Mouse (Mus musculus) layer of hippocampus, adult 11-12 months (tissue): ENCODE measurements at regions not wholly inside any gene's neighbourhood (a gene's known extent, or its start where the extent isn't known, plus 50 kb on each side); places are given as distances from the start of the nearest gene placed in this dataset.

Source experiments
- DNase-seq: peaks from one replicate; pipeline ENCODE4 v3.0.0; 2022; ENCODE audit warnings: low spot score

DNA sequence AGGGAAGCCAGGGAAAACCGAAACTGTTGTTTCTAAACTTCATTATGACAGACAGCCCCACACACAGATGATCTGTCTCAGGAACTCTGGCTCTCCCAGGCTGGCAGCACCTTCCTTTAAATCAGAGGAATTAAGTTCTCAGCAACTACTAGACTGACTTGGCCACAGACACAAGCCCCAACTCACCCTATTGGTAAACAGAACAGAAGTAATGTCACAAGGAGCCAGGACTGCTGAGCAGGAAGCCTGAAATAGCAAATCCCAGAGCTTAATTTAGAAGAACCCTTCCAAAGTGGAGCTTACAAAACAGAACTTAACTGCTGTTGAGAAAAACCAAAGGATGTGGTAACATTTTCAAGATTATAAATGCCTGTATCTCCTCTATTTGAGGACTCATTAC lies 174.8 kb downstream of the Nfkbiz start:
- DNase-seq = peak; percentile 11

DNA sequence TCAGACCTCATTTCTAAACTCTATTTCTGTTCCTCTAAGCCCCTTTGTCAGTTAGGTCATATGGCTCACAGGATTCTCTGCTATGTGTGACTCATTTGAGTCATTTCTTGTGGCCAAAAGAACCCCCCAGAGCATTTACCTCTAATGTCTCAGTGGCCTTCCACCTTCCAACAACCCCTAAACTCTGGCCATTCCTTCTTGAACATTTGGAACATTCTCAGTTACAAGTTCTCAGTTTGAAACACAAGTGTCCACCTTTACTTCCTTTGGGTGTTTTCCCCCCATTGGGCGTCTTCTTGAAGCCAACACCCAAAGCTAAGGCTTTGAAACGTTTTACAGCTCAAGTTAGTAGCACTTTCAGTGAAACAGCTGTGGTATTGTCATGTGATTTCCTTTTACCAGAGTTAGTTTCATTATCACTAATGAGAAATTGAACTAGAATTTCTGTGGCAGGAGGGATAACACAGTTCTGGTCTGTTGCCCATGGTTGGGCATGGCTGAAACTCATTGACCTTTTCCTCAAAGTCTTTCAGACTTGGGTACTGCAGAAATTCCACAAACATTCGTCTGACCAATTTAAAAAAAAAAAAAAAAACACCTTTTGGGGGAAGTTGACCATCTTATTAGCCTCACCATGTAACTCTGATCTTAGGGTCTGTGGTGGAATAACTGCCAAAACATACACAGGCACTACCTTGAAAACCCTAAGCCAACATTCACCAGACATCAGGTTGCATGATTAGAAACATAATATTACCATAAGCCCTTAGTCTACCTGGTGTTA lies 201.8 kb downstream of the Nfkbiz start:
- DNase-seq = no peak

DNA sequence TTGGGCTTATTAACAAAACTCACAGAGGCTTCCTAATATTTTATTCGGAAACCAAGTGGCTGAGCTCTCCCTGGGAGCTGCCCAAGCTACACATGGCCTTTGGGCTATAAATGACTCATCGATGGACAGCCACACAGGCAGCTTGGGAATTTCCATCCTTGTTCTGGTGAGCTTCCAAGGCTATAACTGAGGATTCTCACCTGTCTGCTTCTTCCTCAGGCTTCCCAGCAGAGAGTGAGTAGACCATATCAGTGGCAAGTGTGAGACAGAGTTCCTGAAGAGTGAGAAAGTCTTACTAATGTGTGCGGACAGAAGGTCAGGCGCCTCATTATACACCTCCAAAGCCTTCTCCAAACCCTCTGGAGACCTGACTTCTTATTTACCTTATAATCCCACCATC lies 202.5 kb downstream of the Nfkbiz start:
- DNase-seq = no peak

DNA sequence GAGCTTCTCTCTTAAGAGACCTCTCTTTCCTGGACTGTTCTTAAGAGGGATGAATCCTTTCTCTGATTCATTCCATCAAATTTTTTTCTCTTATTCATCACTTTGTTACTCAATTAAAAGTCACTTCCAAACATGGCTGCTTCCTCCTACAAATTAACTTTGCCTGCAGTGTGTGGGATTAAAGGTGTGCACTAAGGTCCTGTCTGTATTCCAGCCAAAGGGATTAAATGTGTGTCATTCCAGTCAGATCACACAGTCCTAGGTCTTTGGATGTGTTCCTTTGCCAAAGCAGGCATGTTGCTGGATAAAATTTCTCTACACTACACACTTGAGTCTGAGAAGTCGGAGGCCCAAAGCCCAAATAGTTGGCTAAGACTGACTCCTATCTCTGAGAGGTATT lies 204.0 kb downstream of the Nfkbiz start:
- no peak for DNase-seq

DNA sequence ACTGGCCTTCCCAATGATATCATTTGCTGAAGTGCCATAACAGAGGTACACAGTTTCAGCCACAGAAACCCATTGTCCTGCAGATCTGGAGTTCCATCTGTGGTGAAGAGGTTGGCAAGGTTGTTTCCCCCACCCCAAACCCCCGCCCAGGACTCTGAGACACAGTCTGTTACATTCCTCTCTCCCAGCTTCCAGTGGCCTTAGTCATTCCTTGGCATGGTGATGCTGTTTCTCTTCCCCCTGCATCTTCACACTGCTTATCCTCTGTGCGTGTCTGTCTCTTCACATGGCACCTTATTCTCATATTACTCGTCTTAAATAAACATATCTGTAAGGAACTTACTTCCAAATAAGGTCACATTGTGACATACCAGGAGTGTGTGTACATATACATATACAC lies 206.5 kb downstream of the Nfkbiz start:
- DNase-seq = no peak

DNA sequence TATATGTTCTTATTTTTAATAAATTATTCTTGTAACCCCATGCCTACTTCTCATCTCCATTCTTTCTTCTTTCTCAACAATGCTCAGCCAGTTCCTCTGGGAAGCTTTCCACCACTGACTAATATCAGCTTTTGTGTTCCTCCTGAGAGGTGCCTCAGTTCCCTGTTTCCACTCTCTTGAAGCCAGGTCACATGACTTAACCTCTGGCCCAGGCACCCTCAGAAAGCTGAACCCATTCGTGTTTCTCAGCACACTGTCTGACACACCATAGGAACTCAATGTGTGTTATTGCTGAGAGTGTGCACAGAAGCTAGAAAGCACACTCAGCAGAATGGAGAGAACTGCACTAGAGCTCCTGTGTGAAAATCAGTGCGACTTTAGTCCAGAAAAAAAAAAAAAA lies 207.1 kb downstream of the Nfkbiz start:
- no peak for DNase-seq

DNA sequence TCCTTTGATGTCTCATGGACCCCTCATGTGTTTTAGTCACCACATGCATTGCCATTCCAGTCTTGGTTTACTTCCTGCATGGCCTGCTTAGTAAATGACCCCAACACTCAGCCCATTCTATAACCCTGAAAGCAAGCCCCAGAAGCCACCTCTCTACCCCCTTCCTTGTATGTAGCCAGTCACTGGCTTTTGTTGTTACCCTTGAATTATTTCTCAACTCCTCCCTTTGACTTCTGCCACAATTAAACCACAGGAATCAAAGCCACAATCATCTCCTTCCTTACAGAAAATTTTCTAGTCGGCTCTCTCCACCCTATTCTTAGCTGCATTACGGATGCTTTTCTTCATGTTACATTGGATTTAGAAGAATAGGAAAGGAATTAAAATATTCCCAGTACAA lies 207.7 kb downstream of the Nfkbiz start:
- DNase-seq = no peak

DNA sequence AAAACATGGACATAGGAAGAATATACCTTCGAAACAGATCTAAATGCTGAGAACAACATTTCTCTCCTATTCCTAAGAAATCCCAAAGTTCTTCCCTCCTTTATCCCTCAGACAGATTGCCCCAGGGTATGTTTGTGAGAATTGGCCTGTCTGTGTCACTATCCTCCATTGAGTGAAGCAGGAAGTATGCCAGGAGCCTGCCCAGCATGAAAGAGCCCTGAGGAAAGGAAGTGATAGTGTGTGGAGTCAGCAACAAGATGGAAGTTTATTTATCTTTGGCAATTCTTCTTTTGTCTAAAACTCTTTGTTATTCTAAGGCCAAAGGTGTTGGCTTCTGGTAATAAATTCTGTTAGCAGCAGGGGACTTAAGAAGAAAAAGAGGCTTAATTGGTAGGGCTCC lies 211.2 kb downstream of the Nfkbiz start:
- no peak for DNase-seq

DNA sequence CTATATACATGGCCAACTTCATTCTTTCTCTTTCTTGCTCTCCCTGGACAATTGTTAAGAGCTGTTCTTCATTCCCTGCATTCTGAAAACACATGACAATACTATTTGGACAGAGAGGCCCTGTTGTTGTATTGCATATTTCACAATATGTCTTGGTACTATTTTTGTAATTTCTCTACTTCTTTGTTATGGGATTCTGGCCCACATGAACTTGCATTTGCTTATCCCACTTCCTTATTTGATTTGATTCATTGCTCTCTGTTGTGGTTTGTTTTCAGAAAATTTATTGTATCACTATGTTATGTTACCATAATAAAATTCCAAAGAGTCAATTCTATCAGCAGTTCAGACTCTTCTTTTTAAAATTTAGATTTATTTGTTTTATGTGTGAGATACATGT lies 215.3 kb downstream of the Nfkbiz start:
- DNase-seq = no peak

DNA sequence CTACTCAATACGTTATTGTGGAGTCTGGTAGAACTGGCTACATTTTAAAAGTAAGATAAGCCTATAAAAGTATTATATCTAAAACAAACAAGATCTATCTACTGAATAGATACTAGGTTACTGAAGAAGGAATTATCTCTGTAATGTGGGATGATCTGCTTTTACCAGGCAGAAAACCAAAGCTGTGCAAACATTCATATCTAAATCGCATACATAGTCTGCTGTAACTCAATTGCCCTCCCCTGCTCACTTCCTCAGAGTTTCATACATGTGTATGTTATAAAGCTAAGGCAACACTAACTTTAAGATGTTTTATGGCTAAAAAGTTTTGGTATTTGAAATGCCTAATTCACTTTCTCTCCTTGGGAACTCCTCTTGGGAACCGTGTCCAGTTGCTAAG lies 219.0 kb downstream of the Nfkbiz start:
- DNase-seq = no peak

DNA sequence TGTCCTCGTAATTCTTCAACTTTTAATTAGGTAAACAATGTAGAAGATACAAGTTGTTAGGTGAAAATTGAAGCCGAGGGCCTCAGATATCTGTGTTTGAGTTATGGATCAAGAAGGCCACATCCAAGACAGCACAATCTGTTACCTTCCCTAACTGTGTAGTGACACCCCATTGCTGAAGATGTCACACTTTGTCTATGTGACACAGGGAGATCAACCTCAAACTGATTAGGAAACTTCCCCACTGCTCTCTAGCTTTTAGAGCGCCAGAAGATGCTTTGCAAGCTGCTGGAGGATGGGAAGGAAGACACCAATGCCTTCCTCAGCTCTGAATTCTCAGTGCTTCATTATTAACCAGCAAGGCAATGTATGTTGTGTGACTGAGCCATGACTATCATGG lies 220.7 kb downstream of the Nfkbiz start:
- no peak for DNase-seq

DNA sequence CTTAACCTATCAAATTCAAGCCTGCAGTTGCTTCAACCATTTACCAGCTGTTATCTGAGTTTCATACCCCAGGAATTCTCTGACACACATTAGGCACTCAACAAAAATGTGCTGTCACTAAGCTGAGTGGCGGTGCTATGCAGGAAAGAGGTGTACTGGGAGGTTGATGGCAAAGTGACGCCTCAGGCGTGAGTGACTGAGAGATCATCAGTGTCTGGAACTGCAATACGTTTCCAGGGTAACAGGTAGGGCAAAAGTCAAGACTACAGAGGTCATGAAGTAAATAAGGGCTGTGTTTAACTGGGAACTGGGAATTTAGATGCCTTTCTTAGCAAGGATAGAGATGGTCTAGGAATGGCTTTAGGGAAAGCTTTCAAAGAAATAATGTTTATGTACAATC lies 221.2 kb downstream of the Nfkbiz start:
- no peak for DNase-seq

DNA sequence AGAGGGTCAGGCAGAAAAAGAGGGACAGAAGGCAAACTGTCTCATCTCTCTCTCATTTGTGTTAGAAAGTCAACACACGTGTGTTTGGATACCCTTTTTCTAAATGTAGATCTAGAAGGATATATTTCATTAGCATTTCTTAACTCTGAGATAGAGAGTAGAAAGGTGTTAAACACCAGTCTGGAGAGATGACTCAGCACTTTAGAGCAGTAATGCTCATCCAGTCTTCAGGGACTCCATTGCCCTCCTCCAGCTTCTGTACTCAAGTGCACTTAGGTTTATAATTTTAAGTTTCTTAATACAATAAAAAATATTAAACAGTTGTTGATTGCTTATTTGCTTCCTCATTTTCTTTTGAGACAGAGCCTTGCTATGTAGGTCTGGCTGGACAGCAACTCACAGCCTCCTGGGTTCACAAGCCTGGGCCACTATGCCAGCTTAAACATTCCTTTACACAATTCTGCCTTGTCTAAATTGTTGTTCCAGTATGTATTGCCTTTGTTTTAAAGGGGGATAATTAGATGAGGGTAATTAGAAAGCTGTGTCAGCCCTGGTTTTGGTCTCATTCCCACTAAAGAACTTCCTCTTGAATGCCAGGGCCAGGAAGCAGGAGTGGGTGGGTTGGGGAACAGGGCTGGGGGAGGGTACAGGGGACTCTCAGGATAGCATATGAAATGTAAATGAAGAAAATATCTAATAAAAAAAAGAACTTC lies 222.1 kb downstream of the Nfkbiz start:
- DNase-seq = no peak

DNA sequence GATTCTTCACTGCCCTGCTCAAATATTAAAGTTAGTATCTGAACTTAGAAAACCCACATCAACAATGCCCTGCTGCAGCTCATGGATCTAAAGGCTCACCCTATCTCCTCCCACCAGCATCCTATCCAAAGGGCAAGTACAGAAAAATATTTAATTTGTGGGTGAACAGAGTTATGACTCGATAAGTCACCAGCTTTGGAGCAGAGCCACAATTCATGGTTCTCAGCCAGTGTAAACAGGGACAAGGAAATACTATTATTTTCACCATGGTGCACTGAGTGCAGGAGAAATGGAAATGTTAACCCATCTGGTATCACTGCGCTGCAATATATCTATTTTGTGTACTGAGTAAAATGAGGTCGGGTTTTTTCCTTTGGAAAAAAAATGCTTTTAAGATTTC lies 225.8 kb downstream of the Nfkbiz start:
- DNase-seq = no peak

DNA sequence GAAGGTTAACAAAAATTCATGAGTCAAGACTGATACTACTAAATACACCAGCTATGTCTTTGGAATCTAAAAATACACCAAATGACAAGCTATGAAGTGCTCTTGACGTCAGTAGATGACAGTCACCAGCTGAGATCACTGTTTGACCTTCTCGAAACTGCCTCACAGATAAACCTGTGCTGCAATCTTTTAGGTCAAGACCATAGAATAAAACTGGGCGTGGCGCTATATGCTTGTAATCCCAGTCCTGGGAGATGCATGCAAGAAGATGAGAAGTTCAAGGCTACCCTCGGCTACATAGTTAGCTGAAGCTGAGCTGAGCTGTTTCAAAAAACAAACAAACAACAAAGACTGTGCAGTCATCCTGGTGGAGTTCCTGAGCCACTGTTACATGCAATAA lies 226.7 kb downstream of the Nfkbiz start:
- DNase-seq = no peak

DNA sequence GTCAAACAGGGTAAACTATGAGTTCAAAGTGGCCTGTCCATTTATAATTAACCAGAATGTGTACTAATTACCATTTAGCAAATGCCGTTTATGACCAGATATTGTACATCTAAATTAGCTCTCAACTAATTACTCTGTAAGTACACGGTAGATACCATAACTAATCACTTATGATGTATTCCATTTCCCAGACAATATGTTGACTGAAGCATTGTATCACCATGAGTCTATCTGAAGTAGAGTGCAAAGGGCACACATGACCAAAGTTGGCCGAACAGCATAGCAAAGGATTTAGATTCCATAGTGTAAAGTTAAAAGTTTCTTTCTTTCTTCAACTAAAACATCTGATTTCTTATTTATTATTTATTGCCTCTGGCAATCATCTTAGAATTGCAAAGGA lies 227.5 kb downstream of the Nfkbiz start:
- no peak for DNase-seq

DNA sequence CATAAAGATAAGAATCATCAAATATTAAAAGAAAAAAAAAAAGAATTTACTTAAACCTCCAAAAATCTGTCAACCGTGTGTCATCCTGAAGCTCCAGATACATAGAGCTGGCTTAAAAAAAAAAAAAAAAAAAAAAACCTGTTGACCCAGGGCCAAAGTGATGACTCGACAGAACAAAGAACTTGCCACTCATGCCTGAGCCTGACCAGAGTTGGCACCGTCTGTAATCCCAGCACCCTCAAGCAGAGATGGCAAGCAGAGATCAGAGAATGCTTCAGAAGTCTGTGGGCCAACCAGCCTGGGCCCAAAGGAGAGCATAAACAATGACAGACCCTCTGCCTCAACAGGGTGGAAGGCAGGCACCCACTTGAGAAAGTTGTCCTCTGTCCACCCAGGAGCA lies 230.3 kb downstream of the Nfkbiz start:
- no peak for DNase-seq

DNA sequence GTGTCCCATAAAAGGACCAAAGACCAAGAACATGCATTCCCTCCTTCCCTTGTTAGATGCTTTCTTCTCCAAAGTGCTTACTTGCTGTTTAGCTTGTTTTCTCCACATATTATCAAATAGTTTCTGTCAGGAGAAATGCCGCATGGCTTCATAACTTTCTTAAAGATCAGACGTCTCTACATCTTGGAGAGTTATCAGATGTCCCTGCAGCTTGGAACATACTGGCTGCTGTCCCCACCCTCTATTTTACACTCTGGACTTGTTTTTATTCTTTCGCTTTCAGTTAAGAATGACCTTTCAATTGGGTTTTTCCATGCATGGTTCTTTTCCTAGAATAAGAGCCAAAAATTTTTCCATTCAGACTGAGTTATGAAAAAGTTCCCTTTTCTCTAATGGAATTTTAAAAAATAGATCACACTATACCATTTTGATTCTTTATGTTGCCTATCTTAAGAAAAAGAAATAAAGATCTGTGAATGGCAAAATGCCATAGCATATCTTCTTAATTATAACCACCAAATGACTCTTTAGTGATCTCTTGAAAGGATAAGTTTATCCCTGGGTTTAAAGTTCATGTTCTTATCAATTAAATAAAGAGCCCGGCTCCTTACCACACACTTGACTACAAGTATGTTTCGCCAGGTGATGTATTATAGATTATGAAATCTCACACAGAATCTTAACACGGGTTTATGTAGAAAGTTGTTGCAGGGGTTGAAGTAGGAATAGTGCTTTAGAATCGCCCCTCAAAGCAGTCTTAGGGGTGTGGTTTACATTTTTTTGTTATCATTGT lies 232.1 kb downstream of the Nfkbiz start:
- no peak for DNase-seq

DNA sequence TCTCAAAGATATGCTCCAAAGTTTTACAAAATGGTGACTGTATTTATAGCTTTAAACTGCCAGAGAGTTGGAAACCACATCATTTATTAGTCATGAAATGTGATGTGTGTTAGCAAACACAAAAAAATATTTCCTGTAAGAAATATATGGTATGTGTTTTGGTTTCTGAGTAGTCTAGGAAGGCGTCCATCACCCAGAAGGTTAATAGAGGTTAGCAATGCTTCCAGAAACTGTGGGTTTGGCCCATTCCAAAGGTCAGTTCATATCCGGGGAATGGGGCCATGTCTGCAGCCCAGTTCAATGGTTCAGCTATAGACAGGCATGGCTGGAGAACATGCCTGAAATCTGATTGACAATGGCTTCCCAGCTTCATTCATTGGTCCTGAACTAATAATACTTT lies 235.1 kb downstream of the Nfkbiz start:
- no peak for DNase-seq

DNA sequence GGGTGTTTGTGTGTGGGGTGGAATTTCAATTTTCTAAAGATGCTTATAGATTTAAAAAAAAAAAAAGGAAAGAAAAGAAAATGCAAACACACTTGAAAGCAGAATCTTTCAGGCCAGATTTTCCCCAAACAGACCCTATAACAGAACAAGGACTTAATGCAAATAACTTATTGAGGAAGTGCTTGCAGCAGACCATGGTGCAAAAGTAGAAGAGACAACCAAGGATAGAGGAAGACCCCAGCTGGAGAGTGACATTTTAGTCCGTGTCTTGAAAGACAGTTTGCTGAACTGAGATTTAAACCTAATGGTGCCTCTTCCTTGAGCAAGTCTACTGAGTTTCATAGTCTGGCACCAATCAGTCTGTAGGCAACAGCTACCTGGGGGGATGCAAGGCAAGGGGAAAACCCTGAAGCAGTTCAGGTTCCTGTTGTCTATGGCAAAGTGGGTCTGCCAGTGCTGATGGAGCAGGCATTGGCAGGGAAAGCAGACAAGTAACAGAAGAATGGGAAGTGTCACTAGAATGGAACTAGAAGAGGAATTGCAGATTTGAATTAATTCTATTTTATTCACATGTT lies 249.2 kb downstream of the Nfkbiz start:
- no peak for DNase-seq

DNA sequence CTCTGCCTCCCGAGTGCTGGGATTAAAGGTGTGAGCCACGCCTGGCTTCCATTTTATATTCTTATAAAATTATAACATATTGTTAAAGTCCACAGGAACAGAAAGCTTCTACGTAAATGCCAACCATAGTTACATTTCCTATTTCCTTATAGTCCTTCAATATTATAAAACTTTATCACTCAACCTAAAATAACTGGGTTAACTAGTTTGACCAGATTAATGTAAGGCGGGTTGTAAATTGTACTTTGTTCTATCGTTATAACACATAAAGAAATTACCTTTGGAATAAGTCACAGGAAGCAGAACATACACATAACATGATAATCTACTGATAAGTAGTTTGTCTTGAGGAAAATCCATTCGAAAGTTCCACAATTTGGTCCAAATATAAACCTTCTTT lies 251.6 kb downstream of the Nfkbiz start:
- DNase-seq = no peak

DNA sequence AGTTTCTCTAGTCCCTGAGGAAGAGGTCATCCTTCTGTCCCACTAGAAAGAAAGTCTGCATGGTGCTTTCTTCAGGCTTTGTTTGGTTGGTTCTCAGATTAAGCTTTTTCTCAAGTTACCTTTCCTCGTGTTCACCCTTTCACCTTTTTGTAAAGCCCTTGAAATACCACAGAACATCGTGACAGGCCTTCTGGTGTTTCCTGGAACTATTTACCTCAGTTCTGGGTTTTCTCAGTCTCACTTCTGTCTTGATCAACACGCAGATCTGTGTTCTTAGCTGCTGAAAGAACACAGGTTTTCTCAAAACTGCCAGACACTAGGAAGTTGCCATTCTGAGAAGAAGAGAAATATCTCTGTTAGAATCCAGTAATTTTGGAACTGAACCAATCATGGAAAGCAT lies 255.8 kb downstream of the Nfkbiz start:
- no peak for DNase-seq

DNA sequence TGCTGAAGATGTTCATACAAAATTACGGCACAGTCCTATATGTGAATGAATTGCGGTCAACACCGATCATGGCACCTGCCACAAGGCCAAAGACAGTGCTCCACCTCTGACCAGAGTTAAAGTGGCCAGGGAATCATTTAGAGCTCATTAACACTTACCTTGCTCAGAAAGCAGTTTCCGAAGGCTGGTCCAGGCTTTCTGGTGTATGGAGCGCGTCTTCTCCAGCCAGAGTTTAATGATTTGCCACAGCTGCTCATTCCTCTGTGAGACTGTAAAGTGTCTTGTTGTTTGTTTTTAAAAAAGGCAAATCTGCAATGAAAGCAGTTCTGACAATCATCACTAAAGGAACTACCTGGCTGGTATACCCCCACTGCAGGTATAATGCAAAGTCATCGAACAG lies 256.7 kb downstream of the Nfkbiz start:
- no peak for DNase-seq
